Mouse (Mus musculus): Measurements from ENCODE around the gene Ddn.
"Not testable (repeated sequence)": the region's sequence is repeated elsewhere in the genome, so short reads cannot be mapped to it uniquely, and the experiment has no call there.

Ddn gene

DNA sequence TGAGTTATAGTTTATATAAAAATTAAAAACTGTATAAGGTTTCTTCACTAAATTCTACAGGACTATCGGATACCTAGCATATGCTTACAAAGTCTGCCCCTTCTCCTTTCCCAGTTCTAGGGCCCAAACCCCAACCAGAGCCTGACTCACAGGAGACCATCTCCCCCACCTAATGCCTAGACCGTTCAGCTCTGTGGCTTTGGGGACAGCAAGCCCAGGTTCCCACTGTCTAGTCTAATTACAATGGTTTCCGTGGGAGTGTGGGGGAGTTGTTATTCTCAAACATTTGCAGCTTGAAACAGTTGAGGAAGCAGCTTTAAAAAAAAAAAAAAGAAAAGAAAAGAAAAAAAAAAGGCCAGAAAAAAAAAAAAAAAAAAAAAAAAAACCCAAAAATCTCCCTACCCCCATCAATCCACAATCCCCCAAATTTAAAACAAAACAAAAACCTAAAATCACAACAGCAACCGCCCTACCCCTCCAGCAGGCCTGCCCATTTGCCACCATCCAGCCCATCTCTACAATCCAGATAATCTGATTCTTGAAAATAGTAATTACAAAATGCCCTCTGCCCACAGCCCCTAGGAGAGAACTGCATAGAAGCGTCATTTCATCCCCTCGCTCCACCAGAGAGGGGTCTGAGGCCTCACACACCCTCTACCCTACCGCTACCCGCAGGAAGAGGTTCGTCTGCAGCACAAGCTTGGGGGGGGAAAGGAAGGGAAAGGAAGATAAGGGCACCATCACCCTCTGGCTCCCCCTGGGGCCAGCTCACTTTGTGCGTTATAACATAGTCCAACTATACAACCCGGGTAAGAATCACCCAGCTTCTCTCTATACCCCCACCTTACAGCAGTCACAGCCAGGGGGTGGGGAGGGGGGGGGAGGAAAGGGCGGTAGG lies 23.1 kb upstream of the Ddn start:
- intact Hi-C loops (cut with DNase I), result loop anchor here (5.0 kb wide), 1 partner anchor 35 kb away; no protein-coding TSS in a partner anchor

DNA sequence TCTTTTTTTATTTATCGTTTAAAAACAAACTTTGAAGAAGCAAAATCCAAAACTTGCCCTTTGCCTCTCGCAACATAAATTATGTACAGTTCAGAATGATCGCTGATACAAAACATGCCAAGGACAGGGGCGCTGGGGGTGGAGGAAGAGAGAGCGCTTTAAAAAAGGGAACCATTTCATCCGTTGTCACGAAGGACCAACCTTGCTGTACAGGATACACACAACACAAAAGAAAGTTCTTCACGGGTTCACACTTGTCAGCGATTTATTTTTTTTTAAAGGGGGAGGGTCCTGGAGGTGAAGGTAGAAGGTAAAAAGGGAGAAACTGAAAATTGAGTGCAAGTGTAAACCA lies 22.4 kb upstream of the Ddn start:
- intact Hi-C loops (cut with DNase I), result loop anchor here (5.0 kb wide), 1 partner anchor 36 kb away; no protein-coding TSS in a partner anchor

DNA sequence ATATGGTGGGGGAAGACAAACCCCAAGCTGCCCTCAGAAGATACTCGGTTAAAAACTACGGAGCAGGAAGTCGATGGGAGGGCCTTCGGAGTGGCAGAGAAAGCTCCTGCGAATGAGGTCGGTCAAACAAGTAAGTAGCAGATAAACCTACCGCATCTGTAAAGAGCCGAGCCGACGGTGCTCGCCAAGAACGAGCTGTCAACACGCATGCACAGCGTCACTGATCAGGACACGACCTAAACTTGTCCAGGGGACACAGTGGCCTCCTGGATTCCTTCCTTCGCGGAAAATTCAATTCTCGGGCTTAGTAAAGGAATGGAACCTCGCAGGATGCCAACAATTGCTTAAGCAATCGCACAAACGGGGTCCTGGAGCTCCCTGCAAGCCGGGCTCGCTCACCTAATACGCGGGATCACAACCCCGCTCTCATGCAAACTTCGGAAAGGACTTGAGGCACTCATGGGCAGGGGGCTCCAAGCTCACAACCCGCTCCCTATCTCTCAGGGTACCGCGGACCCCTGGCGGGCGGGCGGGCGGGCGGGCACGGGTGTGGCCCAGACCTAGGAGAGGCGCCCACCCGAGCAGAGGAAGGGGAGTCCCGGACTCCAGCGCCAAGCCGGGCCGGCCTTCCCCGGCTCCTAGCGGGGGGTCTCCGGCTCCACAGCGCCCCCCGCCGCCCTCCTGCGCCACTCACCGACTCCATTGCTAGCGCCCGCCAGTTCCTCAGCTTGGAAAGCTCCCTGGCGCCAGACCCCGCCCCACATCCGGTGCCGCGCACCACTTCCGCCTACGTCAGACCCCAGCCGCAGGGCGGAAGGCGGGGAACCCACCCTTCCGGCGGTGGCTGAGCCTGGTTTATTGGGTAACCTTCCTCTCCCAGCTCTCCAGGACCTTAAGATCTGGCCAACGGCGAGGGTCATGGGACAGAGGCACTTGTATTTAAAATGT lies 21.7 kb upstream of the Ddn start, which contains the start of gene Prkag1:
Gene Prkag1 (minus strand): TSS at position 786 of the 948 bp plus-strand sequence.
- intact Hi-C loops (cut with DNase I), result loop anchor here (5.0 kb wide), 1 partner anchor 36 kb away; no protein-coding TSS in a partner anchor

DNA sequence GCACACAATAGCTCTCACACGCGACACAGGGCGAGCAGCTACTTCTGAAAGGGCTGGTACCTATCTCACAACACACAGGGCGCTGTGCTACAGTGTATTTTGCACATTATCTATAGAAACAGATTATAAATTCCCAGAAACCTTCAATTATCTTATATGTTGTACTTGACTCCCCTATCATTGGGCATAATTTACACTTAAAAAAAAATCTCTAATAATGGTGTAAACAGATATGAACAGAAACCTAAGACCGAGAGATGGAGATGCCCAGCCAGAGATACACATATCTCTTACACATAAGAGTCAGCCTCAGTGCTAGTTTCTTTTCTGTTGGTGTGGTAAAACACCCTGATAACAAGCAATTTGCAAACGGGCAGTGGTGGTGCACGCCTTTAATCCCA lies 18.3 kb upstream of the Ddn start:
- intact Hi-C loops (cut with DNase I), result no loop called here

DNA sequence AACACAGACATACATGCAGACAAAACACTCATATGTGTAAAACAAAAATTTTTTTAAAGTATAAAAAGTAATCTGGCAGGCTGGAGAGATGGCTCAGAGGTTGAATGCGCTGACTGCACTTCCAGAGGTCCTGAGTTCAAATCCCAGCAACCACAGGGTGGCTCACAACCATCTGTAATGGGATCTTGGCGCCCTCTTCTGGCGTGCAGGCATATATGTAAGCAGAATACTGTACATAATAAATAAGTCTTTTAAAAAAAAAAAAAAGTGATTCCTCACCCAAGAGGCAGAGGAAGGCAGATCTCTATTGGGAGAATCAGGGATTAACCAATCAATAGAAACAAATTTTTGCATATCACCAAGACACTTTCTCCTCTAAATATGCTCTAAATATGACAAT lies 14.1 kb upstream of the Ddn start:
- intact Hi-C loops (cut with DNase I), result no loop called here

DNA sequence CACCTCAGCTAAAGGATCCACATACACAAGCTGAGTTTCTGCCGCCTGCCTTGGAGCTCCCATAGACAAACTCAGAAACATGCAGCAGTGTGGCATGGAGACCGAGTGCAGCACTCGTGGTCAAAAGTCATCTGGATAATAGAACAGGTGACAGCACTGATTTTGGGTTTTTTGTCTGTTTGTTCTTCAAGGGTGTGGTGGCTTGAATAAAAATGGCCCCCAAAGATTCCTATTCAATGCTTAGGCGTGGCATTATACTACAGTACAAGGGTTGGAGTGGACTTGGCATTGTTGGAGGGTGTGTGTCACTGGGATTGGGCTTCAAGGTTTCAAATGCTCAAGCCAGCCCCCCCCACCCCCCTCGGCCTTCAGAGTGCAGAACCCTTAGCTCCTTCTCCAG lies 12.9 kb upstream of the Ddn start:
- intact Hi-C loops (cut with DNase I), result no loop called here

DNA sequence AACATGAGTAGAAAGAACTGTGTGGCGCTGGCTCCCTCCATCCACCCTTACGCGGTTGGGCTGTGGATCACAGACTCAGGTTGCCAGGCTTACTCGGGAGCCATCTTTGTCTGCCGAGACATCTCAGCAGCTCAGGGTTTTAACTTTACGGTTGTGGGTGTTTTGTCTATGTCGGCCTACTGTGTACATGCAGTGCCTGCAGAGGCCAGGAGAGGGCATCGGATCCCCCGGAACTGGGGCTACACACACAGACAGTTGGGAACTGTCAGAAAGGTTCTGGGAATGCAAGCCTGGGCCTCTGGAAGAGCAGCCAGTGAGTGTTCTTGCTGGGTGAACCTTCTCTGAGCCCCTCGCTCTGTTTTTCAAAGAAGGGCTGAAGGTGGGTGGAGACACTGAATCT lies 12.1 kb upstream of the Ddn start:
- intact Hi-C loops (cut with DNase I), result no loop called here

DNA sequence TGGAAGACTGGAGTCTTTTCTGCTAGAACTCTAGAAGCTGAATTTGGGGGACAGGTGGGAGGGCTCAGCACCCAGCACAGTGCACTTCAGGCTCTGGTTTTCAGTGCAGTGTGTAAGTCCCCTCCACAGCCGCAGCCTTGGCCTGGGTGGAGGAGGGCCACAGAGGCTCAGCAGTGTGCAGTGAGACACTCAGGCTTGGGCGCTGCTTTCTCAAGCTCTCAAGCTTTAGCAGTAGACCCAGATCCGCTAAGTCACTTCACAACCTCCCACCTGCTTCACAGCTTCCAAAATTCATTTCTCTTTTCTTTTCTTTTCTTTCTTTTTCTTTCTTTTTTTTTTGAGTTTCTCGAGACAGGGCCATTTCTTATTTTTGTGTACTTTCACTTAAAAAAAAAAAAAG lies 11.6 kb upstream of the Ddn start:
- intact Hi-C loops (cut with DNase I), result no loop called here

DNA sequence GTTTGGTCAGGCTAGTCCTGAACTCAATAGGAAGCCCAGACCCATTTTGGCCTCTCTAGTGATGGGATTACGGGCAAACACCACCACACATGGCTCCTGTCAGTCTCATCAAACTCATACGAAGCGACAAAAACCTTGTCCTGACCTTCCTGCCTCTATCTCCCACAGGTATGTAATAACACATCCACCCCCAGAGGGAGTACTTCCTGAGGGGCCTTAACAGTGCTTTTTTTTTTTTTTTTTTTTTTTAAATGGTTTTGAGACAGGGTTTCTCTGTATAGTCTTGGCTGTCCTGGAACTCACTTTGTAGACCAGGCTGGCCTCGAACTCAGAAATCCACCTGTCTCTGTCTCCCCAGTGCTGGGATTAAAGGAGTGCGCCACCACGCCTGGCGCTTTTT lies 8.9 kb upstream of the Ddn start:
- intact Hi-C loops (cut with DNase I), result no loop called here

DNA sequence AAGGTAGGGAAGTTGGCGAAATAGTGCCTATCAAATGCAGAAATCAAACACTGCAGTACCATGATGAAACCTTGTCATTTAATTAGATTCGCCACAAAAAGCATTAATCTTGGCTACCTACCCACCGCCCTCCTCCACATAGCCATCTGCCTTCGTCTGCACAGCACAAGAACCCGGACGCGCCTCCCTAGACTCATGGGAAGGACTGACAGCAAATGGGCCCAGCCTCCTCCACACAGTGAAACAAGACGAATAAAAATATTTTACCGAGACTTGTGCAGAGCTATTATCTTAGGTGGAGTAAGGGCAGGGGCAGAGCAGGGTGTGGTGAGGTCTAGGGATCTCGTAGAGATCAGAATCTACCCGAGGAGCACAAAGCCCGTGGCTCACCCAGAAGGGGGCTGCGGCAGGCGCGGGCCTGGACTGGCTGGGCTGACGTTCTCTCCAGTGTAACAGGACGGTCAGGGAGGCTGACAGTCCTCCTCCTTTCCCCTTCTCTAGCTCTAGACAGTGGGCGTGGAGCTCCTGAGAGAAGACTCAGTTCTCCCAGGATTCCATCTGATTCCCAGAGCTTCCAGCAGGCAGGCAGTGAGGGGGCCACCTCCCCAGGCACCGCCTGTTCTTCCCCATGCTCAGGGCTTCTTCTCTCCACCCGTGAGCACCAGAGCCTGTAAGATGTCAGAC lies 3.6 kb upstream of the Ddn start:
- intact Hi-C loops (cut with DNase I), result no loop called here

DNA sequence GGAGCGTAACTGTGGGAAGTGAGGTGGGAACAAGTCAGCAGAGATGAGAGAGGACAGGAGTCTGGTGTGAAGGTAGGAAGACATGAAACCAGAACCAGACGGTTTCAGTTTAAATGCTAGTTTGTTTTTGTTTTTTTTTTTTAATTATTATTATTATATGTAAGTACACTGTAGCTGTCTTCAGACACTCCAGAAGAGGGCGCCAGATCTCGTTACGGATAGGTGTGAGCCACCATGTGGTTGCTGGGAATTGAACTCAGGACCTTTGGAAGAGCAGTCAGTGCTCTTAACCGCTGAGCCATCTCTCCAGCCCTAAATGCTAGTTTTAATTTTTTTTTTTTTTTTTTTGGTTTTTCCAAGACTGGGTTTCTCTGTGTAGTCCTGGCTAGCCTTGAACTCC lies 922 bp upstream of the Ddn start:
- intact Hi-C loops (cut with DNase I), result not testable (repeated sequence)

DNA sequence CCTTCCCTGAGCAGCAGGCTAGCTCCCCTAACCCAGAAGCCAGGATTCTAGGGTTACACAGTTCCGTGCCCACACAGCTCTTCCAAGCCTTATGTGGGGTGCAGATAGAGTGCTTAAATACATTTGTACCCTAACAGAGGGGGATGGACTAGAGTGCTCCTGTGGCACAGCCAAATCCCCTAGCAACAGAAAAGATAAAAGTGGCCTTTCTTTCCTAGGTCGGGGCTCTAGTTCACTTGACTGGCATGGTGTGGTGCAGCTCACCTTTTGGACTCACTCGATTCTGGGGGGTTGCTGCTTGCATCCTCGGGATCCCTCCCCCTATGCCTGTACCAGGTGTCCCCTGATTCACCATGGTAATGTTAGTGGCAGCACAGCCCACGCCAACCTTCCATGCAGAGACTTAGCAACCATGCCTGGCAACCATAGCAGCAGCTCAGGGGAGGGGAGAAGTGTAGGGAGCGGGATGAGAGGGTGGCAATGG lies 597 bp downstream of the Ddn start:
- intact Hi-C loops (cut with DNase I), result loop anchor here (5.0 kb wide), 1 partner anchor 146 kb away; the partner anchor contains the start of gene Ddx23

DNA sequence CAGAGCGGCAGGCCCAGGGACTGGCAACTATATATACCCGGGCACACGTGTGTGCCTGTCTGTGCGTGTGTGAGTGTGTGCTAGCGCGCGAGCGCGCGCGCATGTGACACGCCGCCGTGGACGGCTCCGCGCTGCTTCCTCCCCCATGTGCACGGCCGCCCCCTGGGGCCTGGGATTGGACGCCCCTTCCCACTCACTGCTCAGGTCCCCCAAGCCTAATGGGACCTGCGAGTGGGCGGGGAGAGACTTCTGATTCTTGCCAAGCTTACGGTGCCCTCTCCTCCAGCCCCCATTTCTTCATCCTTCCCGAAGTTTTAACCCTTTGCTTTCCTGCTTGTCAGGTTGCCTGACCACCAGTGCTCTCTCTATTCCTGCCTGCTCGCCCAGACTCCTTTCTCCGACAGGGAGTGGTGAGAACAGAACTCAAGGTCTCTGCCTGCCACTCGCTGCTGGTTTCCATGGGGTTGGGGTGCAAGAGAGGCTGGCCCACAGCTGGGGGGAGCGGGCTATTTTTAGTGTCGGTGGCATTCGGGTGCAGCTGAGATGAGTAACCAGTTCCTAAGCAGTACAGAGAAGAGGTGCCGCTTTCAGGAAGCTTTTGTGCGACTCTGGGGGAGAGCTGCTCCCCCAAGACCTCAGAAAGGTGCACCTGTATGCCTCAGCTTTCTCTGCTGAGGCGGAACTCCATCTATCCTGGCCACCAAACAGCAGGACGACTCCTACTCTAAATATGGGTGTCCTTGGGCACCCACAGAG lies 1.2 kb downstream of the Ddn start:
- intact Hi-C loops (cut with DNase I), result loop anchor here (5.0 kb wide), 1 partner anchor 146 kb away; the partner anchor contains the start of gene Ddx23

DNA sequence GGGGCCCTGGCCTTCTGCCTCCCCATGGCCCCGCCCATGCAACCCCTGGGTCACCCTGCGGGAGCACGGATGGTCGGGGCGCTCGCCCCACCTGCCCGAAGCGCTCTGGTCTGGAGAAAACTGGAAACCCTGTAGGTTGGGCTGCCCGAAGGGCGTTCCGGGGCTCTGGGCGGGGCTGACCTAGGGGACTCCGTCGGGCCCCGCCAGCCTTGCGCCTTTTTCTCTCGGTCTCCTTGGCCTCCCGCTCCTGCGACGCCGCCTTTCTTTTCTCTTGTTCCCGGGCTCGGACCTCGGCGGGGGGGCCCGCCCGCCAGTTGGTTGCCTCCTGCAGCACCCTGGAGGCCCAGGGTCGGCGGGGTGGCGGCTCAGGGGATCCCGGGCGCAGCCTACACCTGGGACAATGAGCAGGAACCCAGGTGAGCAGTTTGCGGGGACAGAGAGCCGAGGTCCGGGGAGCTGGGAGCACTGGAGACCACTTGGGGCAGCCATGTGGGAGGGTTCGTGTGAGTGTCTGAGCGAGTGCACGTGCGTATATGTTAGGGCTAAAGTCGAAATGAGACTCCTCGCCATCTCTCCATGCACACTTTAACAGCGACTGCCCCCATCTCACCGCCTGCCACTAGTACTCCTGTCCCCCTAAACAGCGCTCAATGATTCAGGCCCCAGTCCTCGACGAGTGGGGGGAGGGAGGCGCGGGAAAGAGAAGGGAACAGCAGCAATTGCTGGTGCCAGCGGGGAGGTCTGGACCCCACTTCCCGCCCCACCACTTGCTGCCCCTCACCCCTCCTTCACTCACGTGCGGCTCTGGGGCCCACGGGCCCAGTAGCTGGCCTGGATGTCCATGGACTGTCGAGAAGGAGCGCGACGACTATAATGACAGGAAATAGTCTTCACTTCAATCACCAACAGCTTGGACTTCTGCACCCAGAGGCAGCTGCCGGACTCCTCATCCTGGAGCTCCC lies 2.2 kb downstream of the Ddn start:
- intact Hi-C loops (cut with DNase I), result loop anchor here (5.0 kb wide), 1 partner anchor 145 kb away; the partner anchor contains the start of gene Ddx23

DNA sequence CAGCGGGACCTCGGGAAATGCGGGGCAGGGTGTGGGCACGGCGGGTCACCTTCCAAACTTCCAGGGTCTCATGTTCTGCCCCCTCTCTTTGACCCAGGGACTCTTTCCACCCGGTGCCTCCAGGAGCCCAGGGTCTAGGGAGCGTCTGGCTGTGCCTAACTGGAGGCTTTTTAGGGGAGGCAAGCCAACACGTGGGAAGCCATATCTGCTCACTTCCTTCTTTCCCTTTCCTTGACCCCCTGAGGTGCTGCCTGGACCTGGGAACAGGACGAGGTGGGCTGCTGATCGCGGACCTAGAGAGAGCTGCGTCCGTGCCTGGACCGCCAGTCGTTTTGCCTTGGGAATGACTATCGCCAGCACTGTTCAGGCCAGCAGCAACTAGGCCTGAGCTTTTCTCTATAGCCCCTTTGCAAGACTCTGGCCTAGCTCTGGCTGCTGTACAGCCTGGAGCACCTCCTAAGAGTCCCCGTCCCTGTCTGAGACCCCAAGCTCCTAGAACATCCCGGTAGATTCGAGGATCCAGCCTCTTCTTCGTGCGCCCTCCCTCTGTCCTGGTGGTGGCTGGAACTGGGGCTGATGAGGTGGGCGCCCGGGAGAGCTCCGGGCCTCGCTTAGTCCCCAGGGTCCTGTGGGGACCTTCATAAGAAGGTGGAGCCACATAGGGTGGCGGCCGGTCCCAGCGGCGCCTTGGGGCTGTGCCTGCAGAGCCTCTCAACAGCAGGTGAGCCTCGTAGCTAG lies 3.0 kb downstream of the Ddn start:
- intact Hi-C loops (cut with DNase I), result loop anchor here (5.0 kb wide), 1 partner anchor 144 kb away; the partner anchor contains the start of gene Ddx23

DNA sequence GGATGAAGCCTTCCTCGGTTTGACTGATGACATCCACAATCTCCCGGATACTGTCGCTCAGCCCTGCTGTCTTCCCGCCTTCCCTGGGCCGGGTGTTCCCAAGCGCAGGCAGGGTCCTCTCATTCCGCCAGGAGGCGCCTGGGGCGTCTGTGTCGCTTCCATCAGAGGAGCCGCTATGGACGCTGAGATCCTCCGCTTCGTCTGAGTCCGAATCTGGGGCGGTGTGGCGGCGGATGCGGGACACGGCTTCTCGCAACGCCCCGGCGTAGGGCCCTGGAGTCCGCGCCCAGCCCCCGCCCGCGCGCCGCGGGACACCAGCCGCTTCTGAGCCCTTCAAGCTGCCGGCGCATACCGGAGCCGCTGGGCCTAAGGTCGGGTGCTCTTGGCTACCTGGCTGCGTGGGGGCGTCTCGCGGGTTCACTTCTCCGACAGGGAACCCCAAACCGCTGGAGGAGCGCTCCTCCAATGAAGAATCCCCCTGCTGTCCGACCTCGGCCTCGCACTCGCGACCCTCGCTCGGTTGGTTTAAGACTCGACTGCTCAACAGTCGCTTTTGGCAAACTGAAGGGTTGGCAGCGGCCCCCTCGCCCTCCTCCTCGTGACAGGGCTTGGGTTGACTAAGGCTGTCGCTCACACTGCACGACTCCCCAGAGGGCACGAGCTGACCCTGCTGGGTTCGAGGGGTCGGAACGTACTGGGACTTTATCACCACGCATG lies 3.8 kb downstream of the Ddn start:
- intact Hi-C loops (cut with DNase I), result loop anchor here (5.0 kb wide), 1 partner anchor 143 kb away; the partner anchor contains the start of gene Ddx23

DNA sequence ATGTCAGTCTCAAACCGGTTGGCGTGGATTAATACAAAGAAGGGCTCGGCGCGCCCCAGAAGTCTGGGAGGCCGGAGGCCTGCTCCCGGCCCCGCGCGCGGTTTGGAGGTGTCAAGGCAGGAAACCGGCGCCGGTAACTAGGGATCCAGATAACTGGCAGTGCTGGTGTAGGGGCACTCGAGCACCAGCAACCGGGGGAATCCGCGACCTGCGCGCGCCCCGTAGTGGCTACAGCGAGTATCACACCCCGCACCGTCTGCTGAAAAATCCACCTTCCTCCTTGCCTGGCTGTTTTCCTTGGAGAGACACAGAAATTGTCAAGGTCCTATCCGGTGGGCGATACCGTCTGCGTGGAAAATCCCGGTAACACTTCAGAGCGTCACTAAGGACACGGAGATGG lies 5.2 kb downstream of the Ddn start:
- intact Hi-C loops (cut with DNase I), result loop anchor here (5.0 kb wide), 1 partner anchor 37 kb away; no protein-coding TSS in a partner anchor
